ENCODE assay signal across 8 mouse cellular contexts in genomic region chr12:86824860-86825583, GRCm38 (mm10). TPM values are rescaled to one million over a fixed set of nuclear protein-coding genes. Genes with fewer than 3 reads are reported as not detected.
DNase-seq lines count a peak whose midpoint lies in the region; ATAC-seq and TF ChIP-seq lines count a peak whose summit lies in the region.

No protein-coding gene starts in this region.

- H3K4me2 ChIP-seq in hindbrain, embryonic 13.5 days, result peak overlapping the region; percentile 44

- intact Hi-C loops in left cerebral cortex, adult 2 months (cut with DNase I), result loop anchor here (1.0 to 2.0 kb wide), 3 partner anchors 24 to 69 kb away; partner anchors contain the start of gene Irf2bpl

- H3K27me3 ChIP-seq in hindbrain, embryonic 13.5 days, result no peaks in the 10 kb centered on the region

- H3K36me3 ChIP-seq in hindbrain, embryonic 13.5 days, result no peaks in the 10 kb centered on the region

- peak; percentile 53 for ATAC-seq in hindbrain, embryonic 13.5 days (ENCODE audit: low FRiP score)
- ATAC-seq in megakaryocyte, adult 5-6 weeks (ENCODE audit: poor library complexity, severe bottlenecking), result peak; percentile 49

- no peak for TF ChIP-seq CTCF in left cerebral cortex, adult 2 months (IDR thresholded peaks at IDR 0.05)

- H3K27ac ChIP-seq in hindbrain, embryonic 13.5 days, result peak overlapping the region; percentile 100
- H3K27ac ChIP-seq in left cerebral cortex, adult 2 months, result peak overlapping the region; percentile 92

- H3K9ac ChIP-seq in hindbrain, embryonic 13.5 days, result peak overlapping the region; percentile 67; the same call in 1 of the 2 replicates

- H3K9me3 ChIP-seq in hindbrain, embryonic 13.5 days, result no peaks in the 10 kb centered on the region

- H3K4me1 ChIP-seq in hindbrain, embryonic 13.5 days (replicated peaks), result peaks cover 68% of the 10 kb centered on the region

- no peak overlapping the region; the same call in 1 of the 2 replicates for H3K4me3 ChIP-seq in hindbrain, embryonic 13.5 days
- no peak overlapping the region; the same call in 1 of the 2 replicates for H3K4me3 ChIP-seq in left cerebral cortex, adult 2 months

- peak; percentile 96 for DNase-seq in NIH3T3 (ENCODE audit: low read depth)
- peak; percentile 60 for DNase-seq in cerebellum, adult 8-10 months
- peak; percentile 73 to 78 for DNase-seq in frontal cortex, postnatal 36 days (ENCODE audit: low spot score in 2 of 2)
- peak; percentile 68 to 72 for DNase-seq in left cerebral cortex, adult 2 months (ENCODE audit: extremely low spot score in 1 of 2, low spot score in 2 of 2)
- DNase-seq in right cerebral cortex, adult 2 months (ENCODE audit: low spot score in 2 of 2), result peak; percentile 63 to 82
- DNase-seq in urinary bladder, postnatal 10 days (ENCODE audit: low spot score), result peak; percentile 68

- 5% methylated on average over 14 of the region's 14 CpGs for WGBS in hindbrain, embryonic 13.5 days

RNA-seq across cellular contexts. Expression of gene Irf2bpl, which starts 59.6 kb away (rescaled TPM):
- 66.4 and 70.0 TPM in 2 replicates for polyA plus RNA-seq in hindbrain, embryonic 13.5 days (2015; fragmentation: Nextera tagmentation; extraction: Ambion mirVana)
- 10 to 100 TPM; 74.3 to 80.8 TPM for total RNA-seq in left cerebral cortex, adult 2 months (2021)
- 3.0 and 3.6 TPM in 2 replicates for total RNA-seq in megakaryocyte, adult 5-6 weeks (2015)
- 1.4 and 3.5 TPM in 2 replicates for total RNA-seq in megakaryocyte, adult 5-6 weeks (2017)

Comparison
In these comparisons a context has a peak if more than half of its experiments do, and no peak if none do; other contexts are left out.
1. RNA of gene Irf2bpl, which starts 59.6 kb away (total RNA-seq): 74.3 to 80.8 TPM in left cerebral cortex, adult 2 months; 1.4 to 3.6 TPM in megakaryocyte, adult 5-6 weeks; every median in the first group is over 10 times any median in the second.
2. Peak in every context shown above with its lines, with median percentiles within 50 percentile points of each other: DNase-seq.